Mouse (Mus musculus) lung, embryonic 14.5 days (tissue): ENCODE measurements at regions not wholly inside any gene's neighbourhood (a gene's known extent, or its start where the extent isn't known, plus 50 kb on each side); places are given as distances from the start of the nearest gene placed in this dataset.

Source experiments
- ATAC-seq: fragments of 200-750 bp; cut with Nextera tagmentation; 2 replicates; pipeline ENCODE4 v1.8.0; 2017; ENCODE audit warnings: mild to moderate bottlenecking, moderate TSS enrichment, moderate library complexity; ENCODE audit not compliant: insufficient read depth
- DNase-seq: peaks from one replicate; pipeline ENCODE4 v3.0.0-alpha.2; 2015
- H3K27ac ChIP-seq: fragments of 300-500 bp; sonication (generic); 2 replicates; pipeline ENCODE4 v1.5.1; 2014; ENCODE audit warnings: low read depth, mild to moderate bottlenecking, moderate library complexity
- H3K27me3 ChIP-seq: fragments of 300-500 bp; sonication (generic); 2 replicates; pipeline ENCODE4 v1.6.1; 2014; ENCODE audit warnings: low read length, control low read depth; ENCODE audit not compliant: insufficient read depth
- H3K36me3 ChIP-seq: fragments of 300-500 bp; sonication (generic); 2 replicates; pipeline ENCODE4 v1.6.1; 2014; ENCODE audit warnings: control low read depth; ENCODE audit not compliant: insufficient read depth
- H3K4me1 ChIP-seq: fragments of 300-500 bp; sonication (generic); 2 replicates; pipeline ENCODE4 v1.6.1; 2014; ENCODE audit warnings: antibody characterized with exemption, control low read depth; ENCODE audit not compliant: insufficient read depth
- H3K4me2 ChIP-seq: fragments of 300-500 bp; sonication (generic); 2 replicates; pipeline ENCODE4 v1.6.1; 2014; ENCODE audit warnings: mild to moderate bottlenecking
- H3K4me3 ChIP-seq: fragments of 300-500 bp; sonication (generic); 2 replicates; pipeline ENCODE4 v1.5.1; 2014; ENCODE audit warnings: low read depth, low read length
- H3K9ac ChIP-seq: fragments of 300-500 bp; sonication (generic); 2 replicates; pipeline ENCODE4 v1.6.1; 2014
- H3K9me3 ChIP-seq: fragments of 300-500 bp; sonication (generic); 2 replicates; pipeline ENCODE4 v1.6.1; 2016; ENCODE audit warnings: low read depth, low read length, control low read depth
- CTCF ChIP-seq: IDR thresholded peaks from 2 replicates; pipeline ENCODE4 v1.5.1; 2016; ENCODE audit warnings: antibody characterized with exemption, low read depth
- WGBS: fragments of 180-500 bp; shearing (Covaris S2); extraction: QIAGEN DNeasy Blood & Tissue Kit; methylation state at CpG from one replicate; pipeline ENCODE4 v1.1.7; 2014; 5-methylcytosine and 5-hydroxymethylcytosine counted together

- no peak for ATAC-seq
- WGBS = 64% methylated on average over 4 of the region's 4 CpGs
These were observed 71.9 kb upstream of the Mpdz start for GRCm38 (mm10) chr4:81514547-81514946.

DNA sequence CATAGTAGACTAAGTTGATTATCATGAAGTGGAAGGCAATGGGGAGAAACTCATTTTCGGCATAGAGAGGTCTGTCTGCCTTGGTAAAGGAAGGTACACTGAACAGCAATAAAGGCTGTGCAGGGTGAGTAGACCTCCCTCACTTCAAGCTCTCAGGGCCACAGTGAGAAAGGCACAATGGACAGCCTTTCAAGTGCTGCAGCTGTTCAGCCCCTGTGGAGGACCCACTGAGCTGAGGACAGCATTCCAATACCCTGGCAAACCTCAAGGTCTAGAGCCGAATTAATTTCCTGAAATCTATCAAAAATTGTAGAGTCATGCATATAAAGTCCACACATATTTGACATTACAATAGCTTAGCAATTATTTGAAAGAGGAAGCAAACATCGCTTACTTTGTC, 69.8 kb upstream of the Mpdz start:
- DNase-seq (no peak), ATAC-seq (no peak)
- H3K9me3 ChIP-seq = no peaks in the 10 kb centered on the region
- no peak overlapping the region for H3K4me2 ChIP-seq
- no peaks in the 10 kb centered on the region for H3K27me3 ChIP-seq
- TF ChIP-seq CTCF = no peak
- no peak overlapping the region for H3K27ac ChIP-seq
- no peak overlapping the region for H3K9ac ChIP-seq
- no peaks in the 10 kb centered on the region for H3K4me1 ChIP-seq
- H3K4me3 ChIP-seq = no peak overlapping the region
- 66% methylated on average over 3 of the region's 3 CpGs for WGBS
- H3K36me3 ChIP-seq = no peaks in the 10 kb centered on the region

More at GRCm38 (mm10) chr4:81514547-81514946, 71.9 kb upstream of the Mpdz start:
- Histone ChIP-seq H3K27me3 (no peaks in the 10 kb centered on the region), H3K4me1 (no peaks in the 10 kb centered on the region), H3K4me3 (no peak overlapping the region), H3K27ac (no peak overlapping the region), H3K9ac (no peak overlapping the region), H3K36me3 (no peaks in the 10 kb centered on the region), H3K4me2 (no peak overlapping the region), H3K9me3 (no peaks in the 10 kb centered on the region)
- DNase-seq = no peak
- no peak for TF ChIP-seq CTCF

GRCm38 (mm10) chr4:81508776-81509175, 66.2 kb upstream of the Mpdz start:
- no peak overlapping the region for H3K4me3 ChIP-seq
- no peak for TF ChIP-seq CTCF
- DNase-seq (no peak), ATAC-seq (no peak)
- H3K27me3 ChIP-seq = no peaks in the 10 kb centered on the region
- no peak overlapping the region for H3K4me2 ChIP-seq
- H3K36me3 ChIP-seq = no peaks in the 10 kb centered on the region
- H3K4me1 ChIP-seq = no peaks in the 10 kb centered on the region
- no peak overlapping the region for H3K27ac ChIP-seq
- WGBS = 88% methylated on average over 1 of the region's 1 CpGs
- no peaks in the 10 kb centered on the region for H3K9me3 ChIP-seq
- no peak overlapping the region for H3K9ac ChIP-seq

DNA sequence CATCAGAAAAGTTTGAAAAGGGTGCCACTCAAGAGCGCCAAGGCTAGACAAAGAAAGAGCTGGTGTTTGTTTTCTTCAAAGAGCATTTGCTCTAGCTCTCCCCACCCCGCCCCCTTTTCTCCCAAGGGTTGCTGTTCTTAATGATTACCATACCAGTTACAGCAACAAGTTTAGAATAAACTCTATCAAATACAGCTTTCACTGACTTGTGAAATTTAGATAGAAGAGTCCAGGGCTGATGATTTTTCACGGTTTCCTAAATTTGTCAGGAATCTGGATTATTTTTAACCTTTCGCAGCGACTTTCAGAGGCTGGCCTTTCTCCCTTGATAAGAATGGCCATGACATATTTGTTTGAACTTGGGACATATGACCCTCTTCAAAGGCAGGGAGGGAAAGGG, 64.2 kb upstream of the Mpdz start:
- H3K27ac ChIP-seq = no peak overlapping the region
- H3K4me3 ChIP-seq = no peak overlapping the region
- 85% methylated on average over 5 of the region's 5 CpGs for WGBS
- no peaks in the 10 kb centered on the region for H3K4me1 ChIP-seq
- H3K27me3 ChIP-seq = no peaks in the 10 kb centered on the region
- H3K4me2 ChIP-seq = no peak overlapping the region
- H3K9me3 ChIP-seq = no peaks in the 10 kb centered on the region
- H3K9ac ChIP-seq = no peak overlapping the region
- no peak for DNase-seq
- H3K36me3 ChIP-seq = no peaks in the 10 kb centered on the region
- no peak for ATAC-seq
- no peak for TF ChIP-seq CTCF

DNA sequence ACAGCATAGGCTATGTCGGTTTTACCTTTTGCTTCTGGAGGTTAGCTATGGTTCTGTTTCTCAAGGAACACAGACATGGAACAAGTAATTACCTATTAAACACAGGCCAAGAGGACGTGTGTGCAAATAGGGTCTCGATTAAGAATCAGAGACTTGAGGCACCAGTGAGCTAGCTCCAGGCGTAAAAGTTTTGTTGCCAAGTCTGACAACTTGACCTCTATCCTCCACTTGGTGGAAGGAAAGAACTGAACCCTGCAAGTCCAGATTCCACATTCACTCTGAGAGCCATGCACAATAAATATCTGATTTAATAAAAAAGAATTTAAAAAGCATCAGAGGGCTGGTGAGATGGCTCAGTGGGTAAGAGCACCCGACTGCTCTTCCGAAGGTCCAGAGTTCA, 63.7 kb upstream of the Mpdz start:
- H3K9me3 ChIP-seq = no peaks in the 10 kb centered on the region
- no peaks in the 10 kb centered on the region for H3K4me1 ChIP-seq
- no peak overlapping the region for H3K4me3 ChIP-seq
- no peak for TF ChIP-seq CTCF
- DNase-seq (no peak), ATAC-seq (no peak)
- H3K36me3 ChIP-seq = no peaks in the 10 kb centered on the region
- 84% methylated on average over 6 of the region's 6 CpGs for WGBS
- H3K27me3 ChIP-seq = no peaks in the 10 kb centered on the region
- H3K4me2 ChIP-seq = no peak overlapping the region
- no peak overlapping the region for H3K9ac ChIP-seq
- H3K27ac ChIP-seq = no peak overlapping the region

DNA sequence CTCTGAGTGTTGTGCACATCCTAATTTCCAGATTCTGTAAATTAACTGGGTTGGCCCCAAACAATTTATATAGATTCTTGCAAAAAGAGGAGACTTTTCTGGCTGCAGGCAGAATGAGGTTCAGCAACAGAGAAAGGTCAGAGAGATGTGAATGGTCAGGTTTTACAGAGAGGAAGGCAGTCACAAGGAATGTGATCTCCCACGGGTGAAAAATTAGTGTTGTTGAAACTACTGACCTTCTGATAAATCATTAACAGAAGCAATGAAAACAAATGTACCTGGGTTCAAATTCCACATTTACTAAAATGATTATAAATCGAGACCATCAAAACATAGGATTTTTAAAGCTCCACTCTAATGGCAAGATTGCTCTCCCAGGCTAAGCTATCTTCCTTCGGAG, 62.5 kb upstream of the Mpdz start:
- Histone ChIP-seq H3K4me1 (no peaks in the 10 kb centered on the region), H3K27ac (no peak overlapping the region), H3K9me3 (no peaks in the 10 kb centered on the region), H3K9ac (no peak overlapping the region), H3K36me3 (no peaks in the 10 kb centered on the region), H3K4me3 (no peak overlapping the region), H3K4me2 (no peak overlapping the region), H3K27me3 (no peaks in the 10 kb centered on the region)
- no peak for DNase-seq
- no peak for TF ChIP-seq CTCF
- 39% methylated on average over 3 of the region's 3 CpGs for WGBS
- ATAC-seq = no peak

- no peak for TF ChIP-seq CTCF
- H3K4me1 ChIP-seq = no peaks in the 10 kb centered on the region
- no peak overlapping the region for H3K4me2 ChIP-seq
- ATAC-seq (no peak), DNase-seq (peak; percentile 40)
- no peaks in the 10 kb centered on the region for H3K36me3 ChIP-seq
- H3K27ac ChIP-seq = no peak overlapping the region
- WGBS = 69% methylated on average over 5 of the region's 5 CpGs
- H3K27me3 ChIP-seq = no peaks in the 10 kb centered on the region
- no peak overlapping the region for H3K4me3 ChIP-seq
- no peak overlapping the region for H3K9ac ChIP-seq
- no peaks in the 10 kb centered on the region for H3K9me3 ChIP-seq
These were observed 61.3 kb upstream of the Mpdz start for GRCm38 (mm10) chr4:81503941-81504340.

- Histone ChIP-seq H3K4me2 (no peak overlapping the region), H3K4me1 (no peaks in the 10 kb centered on the region), H3K27me3 (no peaks in the 10 kb centered on the region), H3K4me3 (no peak overlapping the region), H3K9me3 (no peaks in the 10 kb centered on the region), H3K27ac (no peak overlapping the region), H3K36me3 (no peaks in the 10 kb centered on the region), H3K9ac (no peak overlapping the region)
- WGBS = 41% methylated on average over 5 of the region's 5 CpGs
- DNase-seq (peak; percentile 35), ATAC-seq (no peak)
- no peak for TF ChIP-seq CTCF
These were observed 59.2 kb upstream of the Mpdz start for GRCm38 (mm10) chr4:81501802-81502201.
